Mouse (Mus musculus): Measurements from ENCODE around the gene Plxdc1. TPM values are rescaled to one million over a fixed set of nuclear protein-coding genes. Genes with fewer than 3 reads are reported as not detected.

Plxdc1 gene
- total and polyA plus RNA-seq, 3 experiments, result 11.0 to 22.2 (median 17.5) TPM

DNA sequence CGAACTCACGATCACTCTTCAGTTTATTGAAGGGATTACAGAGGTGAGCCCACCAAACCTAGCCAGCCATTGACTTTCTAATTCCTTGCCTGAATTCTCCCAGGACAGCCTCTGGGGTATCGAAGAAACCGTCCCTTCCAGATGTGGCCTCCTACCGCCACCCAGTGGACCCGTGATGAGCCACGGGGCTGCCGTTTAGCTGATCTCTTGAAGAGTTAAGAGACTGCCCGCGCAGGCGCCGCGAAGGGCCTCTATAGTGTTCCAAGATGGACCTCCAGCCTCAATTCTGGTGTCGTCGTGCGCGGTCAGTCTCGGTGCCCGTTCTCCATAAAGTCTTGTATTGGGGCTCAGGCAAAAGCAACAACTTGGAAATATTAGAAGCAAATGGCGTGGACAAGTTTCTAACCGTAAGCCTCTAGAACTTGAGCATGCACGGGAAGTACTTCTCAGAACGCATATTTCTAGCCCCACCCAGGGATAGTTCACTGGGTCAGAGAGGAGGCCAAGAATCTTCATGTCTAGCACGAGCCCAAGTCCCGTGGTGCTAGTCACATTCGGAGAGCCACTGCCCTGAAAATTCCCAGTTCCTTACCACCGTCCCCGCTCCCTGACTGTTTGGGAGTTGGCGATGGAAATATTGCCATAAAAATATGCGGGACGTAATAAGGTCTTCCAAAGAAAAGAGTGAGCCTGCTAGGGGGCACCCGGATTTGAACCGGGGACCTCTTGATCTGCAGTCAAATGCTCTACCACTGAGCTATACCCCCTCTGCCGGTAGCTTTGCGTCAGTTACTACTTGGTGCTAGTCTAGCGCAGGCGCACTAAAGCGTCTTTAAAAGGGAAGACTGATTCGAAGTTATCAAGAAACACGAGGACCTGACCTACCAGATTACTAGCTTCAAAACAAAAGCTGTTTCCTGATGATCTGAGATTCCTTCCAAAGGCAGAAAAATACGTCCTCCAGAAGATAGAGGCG lies 1.6 kb upstream of the Plxdc1 start:
- DNase-seq, result peak; percentile 95

GRCm38 (mm10) chr11:97986738-97987465 lies 658 bp upstream of the Plxdc1 start:
- no peak for DNase-seq

DNA sequence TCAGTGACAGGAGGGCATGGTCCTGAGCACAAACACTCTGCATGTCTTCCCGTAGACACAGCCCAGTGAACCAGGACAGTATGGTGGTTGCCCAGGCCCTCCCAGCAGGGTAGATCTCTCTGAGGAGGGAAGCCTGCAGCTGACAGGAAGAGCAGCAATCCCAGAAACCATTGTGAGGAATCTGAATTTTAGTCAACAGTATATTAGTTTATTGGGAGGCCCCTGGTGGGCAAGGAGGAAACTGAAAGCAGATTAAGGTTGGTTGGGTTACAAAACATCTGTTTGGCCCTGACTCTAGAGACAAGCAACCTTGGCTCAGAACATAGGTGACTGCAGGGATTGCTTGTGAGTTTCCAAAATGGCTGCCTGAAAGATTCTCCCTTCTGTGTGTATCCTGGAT lies 2.3 kb downstream of the Plxdc1 start:
- no peak for DNase-seq

- no peak for DNase-seq
Measured at GRCm38 (mm10) chr11:97983506-97983905, 2.7 kb downstream of the Plxdc1 start.

GRCm38 (mm10) chr11:97982721-97983120 lies 3.5 kb downstream of the Plxdc1 start:
- no peak for DNase-seq

DNA sequence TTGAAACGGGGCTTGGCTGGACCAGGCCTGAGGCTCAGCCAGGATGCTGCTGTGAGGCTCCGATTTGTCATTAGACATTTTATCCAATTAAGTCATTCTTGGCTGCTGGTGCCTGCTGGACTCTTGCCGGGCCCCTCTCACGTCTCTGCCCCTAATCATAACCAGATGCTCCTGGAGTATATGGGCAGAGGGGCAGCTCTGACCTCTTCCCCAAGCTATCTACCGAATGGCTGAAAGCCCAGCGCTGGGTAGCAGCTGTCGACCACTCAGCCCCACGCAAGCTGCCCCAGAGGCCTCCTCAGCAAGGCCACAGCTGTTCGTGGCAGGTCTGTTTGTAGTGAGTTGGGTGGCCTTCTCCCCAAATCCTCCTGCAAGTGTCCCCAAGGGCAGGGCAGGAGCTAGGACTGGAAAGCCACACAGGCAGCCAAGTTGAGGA lies 5.7 kb downstream of the Plxdc1 start:
- DNase-seq, result no peak

DNA sequence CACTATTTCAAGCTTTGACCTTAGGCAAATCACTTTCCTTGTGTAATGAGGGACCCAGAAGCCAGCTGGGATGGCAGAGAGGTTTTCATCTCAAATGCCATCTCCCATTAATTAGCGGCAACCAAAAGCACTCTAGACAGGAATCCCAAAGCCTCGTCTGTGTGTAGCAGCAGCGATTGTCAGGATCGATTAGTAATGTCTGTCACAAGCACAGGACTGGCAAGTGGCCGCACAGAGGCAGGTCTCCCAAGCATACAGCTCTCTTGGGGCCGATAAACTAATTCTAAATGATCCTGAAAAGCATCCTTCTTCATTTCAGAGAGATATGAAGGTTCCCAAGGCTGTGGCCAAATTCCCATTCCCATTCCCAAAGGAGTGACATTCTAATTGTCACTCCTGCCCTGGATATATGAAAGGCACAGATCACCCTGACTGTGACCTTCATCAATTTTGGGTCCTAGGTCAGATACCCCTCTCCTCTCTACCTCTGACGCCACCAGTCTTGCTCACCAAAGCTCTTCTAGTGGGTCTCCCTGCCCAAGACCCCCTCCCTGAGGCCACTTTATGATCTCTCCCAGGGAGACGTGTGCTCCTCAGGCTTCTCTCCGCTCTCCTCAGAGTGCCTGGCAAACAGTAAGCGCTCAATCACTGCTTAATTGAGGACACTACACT lies 6.3 kb downstream of the Plxdc1 start:
- DNase-seq, result no peak

DNA sequence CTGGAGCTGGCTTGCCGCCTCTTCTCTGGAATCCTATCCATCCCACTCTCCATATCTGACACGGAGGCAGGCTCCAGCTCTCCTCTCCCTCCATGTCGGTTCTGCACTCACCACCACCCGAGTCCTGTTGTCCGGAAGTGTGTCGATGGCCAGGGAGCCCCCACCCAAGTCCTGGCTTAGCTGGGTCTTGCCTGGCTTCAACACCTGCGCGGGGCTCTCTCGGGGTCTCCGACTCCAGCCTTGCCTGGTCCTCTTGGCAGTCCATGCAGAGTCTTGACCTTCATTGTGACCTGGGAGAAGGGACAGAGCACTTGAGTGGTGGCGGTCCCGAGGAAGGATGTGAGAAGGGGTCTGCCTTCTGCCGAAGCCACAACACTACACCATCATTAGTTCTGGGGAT lies 7.9 kb downstream of the Plxdc1 start:
- DNase-seq, result no peak

DNA sequence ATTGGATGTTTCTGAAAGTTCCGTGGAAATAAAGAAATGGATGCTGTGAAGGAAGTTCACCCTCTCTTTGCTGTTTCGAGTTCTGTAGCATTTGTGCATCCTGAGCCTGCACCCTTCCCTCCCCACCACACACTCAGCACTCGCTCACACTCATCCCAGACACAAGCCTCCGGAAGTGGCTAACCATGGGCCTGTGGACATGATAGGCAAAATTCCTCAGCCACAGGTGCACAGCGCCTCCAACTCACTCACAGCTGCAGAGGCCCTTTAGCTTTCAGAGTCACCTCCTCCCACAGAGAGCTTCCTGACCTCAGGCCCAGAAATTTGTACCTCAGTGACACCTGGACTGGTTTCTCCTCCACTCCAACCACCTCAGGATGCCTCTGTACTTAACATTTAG lies 8.4 kb downstream of the Plxdc1 start:
- DNase-seq, result no peak

DNA sequence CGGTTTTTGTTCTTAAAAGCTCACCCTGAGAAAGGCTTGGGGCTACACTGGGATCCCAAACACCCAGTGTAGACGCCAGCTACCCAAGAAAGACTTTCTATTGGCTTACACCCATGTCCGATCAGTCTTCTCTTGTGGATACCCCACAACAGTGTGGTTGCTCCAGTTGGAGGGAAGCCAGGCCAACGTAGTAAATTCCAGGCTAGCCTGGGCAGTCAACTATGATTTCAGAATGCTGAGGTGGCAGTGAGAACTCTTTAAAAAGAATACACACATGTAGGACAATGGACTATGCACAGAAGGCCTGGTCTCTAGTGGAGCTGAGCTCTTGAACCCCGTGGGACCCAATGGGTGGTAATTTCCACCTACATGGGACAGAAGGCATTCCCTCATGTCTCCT lies 11.5 kb downstream of the Plxdc1 start:
- no peak for DNase-seq

DNA sequence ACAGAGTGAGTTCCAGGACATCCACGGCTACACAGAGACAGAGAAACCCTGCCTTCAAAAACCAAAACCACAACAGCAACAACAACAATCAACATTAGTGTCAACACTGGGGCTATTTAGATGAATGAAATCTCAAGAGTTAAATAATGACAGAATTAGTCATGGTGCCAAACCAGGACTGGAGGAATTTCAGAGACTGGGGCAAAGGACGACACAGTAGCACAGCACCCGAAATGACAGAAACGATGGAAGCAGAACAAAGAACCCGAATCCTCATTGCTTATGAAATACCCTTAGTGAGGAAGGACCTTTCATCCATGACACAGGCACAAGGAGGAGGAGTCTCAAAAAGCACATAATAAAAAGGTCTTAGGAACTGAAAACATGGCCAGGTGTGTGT lies 12.1 kb downstream of the Plxdc1 start:
- DNase-seq, result no peak

DNA sequence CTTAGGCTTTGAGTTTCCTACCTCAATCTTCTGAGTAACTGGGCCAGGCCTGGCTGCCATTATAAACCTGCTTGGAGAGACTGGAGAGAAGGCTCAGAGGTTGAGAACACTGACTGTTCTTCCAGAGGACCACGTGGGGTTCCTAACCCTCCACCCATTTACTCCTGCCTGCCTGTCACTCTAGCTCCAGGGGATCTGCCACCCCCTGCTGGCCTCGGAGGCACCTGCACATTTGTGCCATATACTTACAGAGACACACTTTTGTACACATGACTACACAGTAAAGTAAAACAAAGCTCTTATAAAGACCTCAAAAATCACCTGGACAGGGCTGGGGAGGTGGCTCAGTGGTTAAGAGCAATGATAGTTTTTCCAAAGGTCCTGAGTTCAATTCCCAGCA lies 13.8 kb downstream of the Plxdc1 start:
- no peak for DNase-seq

DNA sequence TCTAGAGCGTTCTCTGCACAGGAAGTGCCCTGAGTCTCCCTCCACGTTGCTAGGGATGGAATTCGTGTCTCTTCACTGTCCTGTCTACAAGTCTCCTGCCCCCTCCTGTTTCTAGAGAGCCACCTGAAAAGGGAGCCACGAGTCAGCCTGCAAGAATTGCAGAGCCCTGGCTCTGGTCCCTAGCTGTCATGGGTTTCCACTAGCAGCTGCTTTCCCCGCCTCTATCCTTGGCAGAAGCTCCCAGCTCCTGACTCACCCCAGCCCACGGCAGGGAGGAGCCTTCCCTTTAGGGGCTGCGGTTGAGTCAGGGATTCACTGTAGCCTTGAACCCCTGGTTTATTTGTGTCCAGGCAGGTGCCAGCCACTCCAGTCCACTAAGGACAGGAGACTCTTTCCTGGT lies 15.0 kb downstream of the Plxdc1 start:
- peak; percentile 95 for DNase-seq

GRCm38 (mm10) chr11:97970771-97971170 lies 15.5 kb downstream of the Plxdc1 start:
- no peak for DNase-seq

DNA sequence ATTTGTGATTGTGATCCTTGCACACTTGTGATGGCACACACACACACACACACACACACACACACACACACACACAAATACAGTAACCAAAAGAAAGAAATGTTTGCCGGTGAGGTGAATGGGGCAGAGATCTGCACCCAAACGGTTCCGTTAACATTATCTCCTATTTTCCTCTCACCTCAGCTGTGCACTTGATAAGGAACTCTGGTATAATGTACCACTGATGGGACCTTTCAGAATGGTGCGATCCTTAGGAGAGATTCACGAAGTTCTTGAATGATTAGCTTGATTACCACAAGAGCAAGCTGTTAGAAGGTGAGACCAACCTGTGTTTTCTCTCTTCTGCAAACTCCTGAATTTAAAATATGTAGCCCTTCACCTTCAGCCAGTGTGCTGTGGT lies 17.9 kb downstream of the Plxdc1 start:
- DNase-seq, result no peak

- no peak for DNase-seq
Measured at GRCm38 (mm10) chr11:97967114-97967513, 19.1 kb downstream of the Plxdc1 start.

- DNase-seq, result no peak
Measured at GRCm38 (mm10) chr11:97960907-97961306, 25.3 kb downstream of the Plxdc1 start.

- no peak for DNase-seq
Measured at GRCm38 (mm10) chr11:97959300-97959680, 27.0 kb downstream of the Plxdc1 start.

DNA sequence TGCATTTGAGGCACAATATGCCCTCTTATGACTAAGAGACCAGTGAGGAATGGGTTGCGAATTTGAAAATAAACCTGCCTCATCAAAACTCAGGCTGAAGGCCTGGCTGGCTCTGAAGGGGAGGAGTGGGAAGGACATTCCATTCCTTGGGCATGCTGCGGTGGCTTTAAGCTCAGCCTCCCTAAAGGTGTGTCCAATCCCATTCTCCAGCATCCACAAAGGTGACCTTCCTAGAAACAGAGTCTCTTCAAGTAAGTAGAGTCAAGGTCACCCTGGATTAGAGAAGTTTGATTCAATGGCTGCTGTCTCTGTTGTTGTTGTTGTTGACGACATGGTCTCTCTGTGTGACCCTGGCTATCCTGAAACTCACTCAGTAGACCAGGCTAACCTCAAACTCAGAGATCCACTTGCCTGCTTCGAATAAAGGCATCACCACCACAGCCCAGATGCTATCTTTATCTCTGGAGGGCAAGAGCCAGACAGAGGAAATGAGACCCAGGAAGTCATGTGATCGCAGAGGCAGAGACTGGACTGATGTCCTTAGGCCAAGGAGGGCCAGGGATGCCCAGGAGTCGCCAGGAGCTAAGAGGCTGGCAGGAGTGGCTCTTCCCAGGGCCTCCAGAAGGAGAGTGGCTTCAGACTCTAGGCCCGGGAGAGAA lies 27.5 kb downstream of the Plxdc1 start:
- no peak for DNase-seq

- DNase-seq, result peak; percentile 68
Measured at GRCm38 (mm10) chr11:97956905-97957560, 29.2 kb downstream of the Plxdc1 start.

- DNase-seq, result no peak
Measured at GRCm38 (mm10) chr11:97955915-97956314, 30.3 kb downstream of the Plxdc1 start.
